Mouse (Mus musculus) kidney, postnatal 0 days (tissue): ENCODE results near the gene Rs1. TPM values are rescaled to one million over a fixed set of nuclear protein-coding genes. Genes with fewer than 3 reads are reported as not detected.
"Not testable (repeated sequence)": the region's sequence is repeated elsewhere in the genome, so short reads cannot be mapped to it uniquely, and the experiment has no call there.

Source experiments
- ATAC-seq: fragments of 200-750 bp; cut with Nextera tagmentation; replicated peaks from 2 replicates; pipeline ENCODE4 v1.8.0; 2017; ENCODE audit warnings: low read depth, moderate number of reproducible peaks, moderate TSS enrichment, moderate library complexity; ENCODE audit not compliant: low FRiP score
- DNase-seq: peaks from one replicate; pipeline ENCODE4 v3.0.0-alpha.2; 2016; ENCODE audit warnings: low spot score
- H3K27ac ChIP-seq: fragments of 300-500 bp; sonication (generic); 2 replicates; pipeline ENCODE4 v1.5.1; 2014; ENCODE audit warnings: mild to moderate bottlenecking
- H3K27me3 ChIP-seq: fragments of 300-500 bp; sonication (generic); 2 replicates; pipeline ENCODE4 v1.6.1; 2014; ENCODE audit warnings: low read length, mixed read lengths; ENCODE audit not compliant: insufficient read depth
- H3K36me3 ChIP-seq: fragments of 300-500 bp; sonication (generic); 2 replicates; pipeline ENCODE4 v1.6.1; 2014; ENCODE audit warnings: low read length, mixed read lengths; ENCODE audit not compliant: insufficient read depth
- H3K4me1 ChIP-seq: fragments of 300-500 bp; sonication (generic); replicated peaks from 2 replicates; pipeline ENCODE4 v1.6.1; 2014; ENCODE audit warnings: antibody characterized with exemption, low read length, mixed read lengths; ENCODE audit not compliant: insufficient read depth
- H3K4me2 ChIP-seq: fragments of 300-500 bp; sonication (generic); 2 replicates; pipeline ENCODE4 v1.6.1; 2014; ENCODE audit warnings: mild to moderate bottlenecking, low read length, moderate library complexity, mixed read lengths
- H3K4me3 ChIP-seq: fragments of 300-500 bp; sonication (generic); replicated peaks from 2 replicates; pipeline ENCODE4 v1.5.1; 2014; ENCODE audit warnings: low read depth, low read length
- H3K9ac ChIP-seq: fragments of 300-500 bp; sonication (generic); 2 replicates; pipeline ENCODE4 v1.6.1; 2014; ENCODE audit warnings: low read depth, low read length
- H3K9me3 ChIP-seq: fragments of 300-500 bp; sonication (generic); replicated peaks from 2 replicates; pipeline ENCODE4 v1.6.1; 2016; ENCODE audit warnings: low read length, inconsistent platforms, mixed read lengths
- CTCF ChIP-seq: IDR thresholded peaks from 2 replicates; pipeline ENCODE4 v1.5.1; 2016; ENCODE audit warnings: antibody characterized with exemption, low read depth, mild to moderate bottlenecking, moderate library complexity
- WGBS: fragments of 180-500 bp; shearing (Covaris S2); extraction: QIAGEN DNeasy Blood & Tissue Kit; methylation state at CpG from one replicate; pipeline ENCODE4 v1.1.7; 2014; 5-methylcytosine and 5-hydroxymethylcytosine counted together
- polyA plus RNA-seq: library from polyadenylated mRNA; unstranded; fragments of >200 nt; fragmentation: Nextera tagmentation; extraction: Ambion mirVana; gene quantifications from 2 replicates; pipeline ENCODE4 v1.2.1, GENCODE M21; 2015

The Rs1 gene
- polyA plus RNA-seq, 1 experiment from 2014 or later, result not detected

GRCm38 (mm10) chrX:160766233-160766616 lies 1.6 kb upstream of the Rs1 start:
- no peaks in the 10 kb centered on the region for H3K27me3 ChIP-seq
- H3K36me3 ChIP-seq, result no peaks in the 10 kb centered on the region
- H3K4me1 ChIP-seq, result no peaks in the 10 kb centered on the region
- TF ChIP-seq CTCF, result no peak
- H3K9me3 ChIP-seq, result no peaks in the 10 kb centered on the region
- peak overlapping the region; percentile 46 for H3K4me2 ChIP-seq
- 39% methylated on average over 15 of the region's 15 CpGs for WGBS
- no peak overlapping the region for H3K9ac ChIP-seq
- peak; percentile 81 for ATAC-seq
- peak; percentile 76 for DNase-seq
- H3K4me3 ChIP-seq, result peak overlapping the region; percentile 38
- H3K27ac ChIP-seq, result peak overlapping the region; percentile 57; the same call in 1 of the 2 replicates

GRCm38 (mm10) chrX:160769622-160770021 lies 1.8 kb downstream of the Rs1 start:
- H3K9ac ChIP-seq, H3K27me3 ChIP-seq, DNase-seq, H3K36me3 ChIP-seq, H3K9me3 ChIP-seq, H3K4me3 ChIP-seq, ATAC-seq, H3K4me2 ChIP-seq, H3K27ac ChIP-seq, H3K4me1 ChIP-seq: not testable (repeated sequence)
- WGBS, result 92% methylated on average over 5 of the region's 5 CpGs

- ATAC-seq (no peak), DNase-seq (no peak)
- Histone ChIP-seq H3K27me3 (no peaks in the 10 kb centered on the region), H3K4me1 (no peaks in the 10 kb centered on the region), H3K36me3 (no peaks in the 10 kb centered on the region), H3K9me3 (no peaks in the 10 kb centered on the region), H3K9ac (no peak overlapping the region), H3K4me3 (no peak overlapping the region), H3K27ac (no peak overlapping the region), H3K4me2 (no peak overlapping the region)
- TF ChIP-seq CTCF, result no peak
- WGBS, result 39% methylated on average over 1 of the region's 1 CpGs
Measured at GRCm38 (mm10) chrX:160773033-160773432, 5.2 kb downstream of the Rs1 start.

GRCm38 (mm10) chrX:160782276-160782675 lies 14.5 kb downstream of the Rs1 start:
- Histone ChIP-seq H3K36me3 (no peaks in the 10 kb centered on the region), H3K9me3 (no peaks in the 10 kb centered on the region), H3K27me3 (no peaks in the 10 kb centered on the region; the same call in 1 of the 2 replicates), H3K4me2 (no peak overlapping the region), H3K27ac (no peak overlapping the region), H3K4me1 (no peaks in the 10 kb centered on the region), H3K4me3 (no peak overlapping the region), H3K9ac (no peak overlapping the region)
- 78% methylated on average over 5 of the region's 5 CpGs for WGBS
- no peak for TF ChIP-seq CTCF
- ATAC-seq (no peak), DNase-seq (no peak)

- no peak for TF ChIP-seq CTCF
Measured at GRCm38 (mm10) chrX:160794920-160795319, 27.1 kb downstream of the Rs1 start.

GRCm38 (mm10) chrX:160804409-160805150 lies 36.8 kb downstream of the Rs1 start:
- Histone ChIP-seq H3K36me3 (no peaks in the 10 kb centered on the region), H3K4me1 (no peaks in the 10 kb centered on the region), H3K4me3 (no peak overlapping the region), H3K27ac (no peak overlapping the region), H3K27me3 (no peaks in the 10 kb centered on the region), H3K4me2 (no peak overlapping the region), H3K9ac (no peak overlapping the region), H3K9me3 (no peaks in the 10 kb centered on the region)
- ATAC-seq (no peak), DNase-seq (no peak)
- WGBS, result 84% methylated on average over 4 of the region's 4 CpGs
- no peak for TF ChIP-seq CTCF

More at GRCm38 (mm10) chrX:160794920-160795319, 27.1 kb downstream of the Rs1 start:
- no peak overlapping the region for H3K4me2 ChIP-seq
- no peaks in the 10 kb centered on the region for H3K4me1 ChIP-seq
- no peak overlapping the region for H3K9ac ChIP-seq
- WGBS, result 90% methylated on average over 4 of the region's 4 CpGs
- DNase-seq, result no peak
- H3K4me3 ChIP-seq, result no peak overlapping the region
- H3K36me3 ChIP-seq, result no peaks in the 10 kb centered on the region
- no peaks in the 10 kb centered on the region for H3K27me3 ChIP-seq
- no peak for ATAC-seq
- no peak overlapping the region for H3K27ac ChIP-seq
- H3K9me3 ChIP-seq, result no peaks in the 10 kb centered on the region

GRCm38 (mm10) chrX:160808226-160808625 lies 40.4 kb downstream of the Rs1 start:
- WGBS, result 87% methylated on average over 7 of the region's 7 CpGs
- no peaks in the 10 kb centered on the region for H3K36me3 ChIP-seq
- no peak overlapping the region for H3K4me3 ChIP-seq
- no peak overlapping the region for H3K27ac ChIP-seq
- H3K4me1 ChIP-seq, result no peaks in the 10 kb centered on the region
- ATAC-seq (no peak), DNase-seq (no peak)
- H3K4me2 ChIP-seq, result no peak overlapping the region
- H3K9me3 ChIP-seq, result no peaks in the 10 kb centered on the region
- no peak for TF ChIP-seq CTCF
- no peaks in the 10 kb centered on the region for H3K27me3 ChIP-seq
- H3K9ac ChIP-seq, result no peak overlapping the region

Other genes with a start within 250 kb of the Rs1 start
- gene Ppef1, start 32.2 kb upstream of the Rs1 start, polyA plus RNA-seq, result 0.05 TPM in 1 of 2 replicates, not detected in the other
- gene Gja6, start 139.0 kb downstream of the Rs1 start, polyA plus RNA-seq, result 0.13 and 0.19 TPM in 2 replicates
- gene Cdkl5, start 226.7 kb downstream of the Rs1 start, polyA plus RNA-seq, result 1.5 and 1.8 TPM in 2 replicates